Mouse (Mus musculus): ENCODE measurements around the gene Prg2.

DNA sequence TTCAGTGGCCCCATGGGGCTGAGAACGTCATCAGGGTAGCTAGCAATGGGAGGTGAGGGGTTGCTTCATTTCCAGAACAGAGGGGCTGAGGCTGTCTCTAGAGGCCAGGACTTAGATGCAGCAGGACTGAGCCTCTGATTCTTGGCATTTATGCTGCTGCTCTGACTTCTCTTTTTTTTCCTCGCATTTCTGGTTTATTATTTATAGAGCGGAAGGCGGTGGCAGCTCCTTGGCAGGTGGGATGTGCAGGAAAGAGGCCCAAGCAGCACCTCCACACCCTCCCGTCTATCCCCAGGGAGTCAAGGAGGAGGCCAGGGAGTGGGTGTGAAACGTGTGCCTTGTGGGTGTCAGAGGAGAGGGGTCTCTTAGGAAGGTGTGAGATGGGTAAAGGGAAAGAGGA is 50.7 kb downstream of the Prg2 start:
- no peak for TF ChIP-seq MYOG (IDR thresholded peaks at IDR 0.05; ENCODE audit: control insufficient read depth, extremely low read depth, insufficient read length)
- TF ChIP-seq CTCF (IDR thresholded peaks at IDR 0.05; ENCODE audit: control insufficient read depth, insufficient read depth, insufficient read length), result no peak
- TF ChIP-seq USF1 (IDR thresholded peaks at IDR 0.05; ENCODE audit: low read depth), result no peak

Measured in C2C12 (cell line).